Mouse (Mus musculus): ENCODE data around the gene Mobp. TPM values are rescaled to one million over a fixed set of nuclear protein-coding genes. Genes with fewer than 3 reads are reported as not detected.

The Mobp gene
- not detected for polyA plus RNA-seq (2017; shearing (Covaris generic))

GRCm38 (mm10) chr9:120149222-120149828 lies at the start of gene Mobp:
TSS of gene Mobp (plus strand) at chr9:120149707.

GRCm38 (mm10) chr9:120110211-120111018 lies 39.1 kb upstream of the Mobp start, which contains the start of gene Slc25a38:
TSS of gene Slc25a38 (plus strand) at chr9:120110374.

GRCm38 (mm10) chr9:120127538-120128251 lies 21.8 kb upstream of the Mobp start, which contains the start of gene Rpsa:
TSS of gene Rpsa (plus strand) at chr9:120127689.

Other genes with a start within 250 kb of the Mobp start
- 15.6 TPM for gene Gorasp1, start 212.1 kb upstream of the Mobp start, polyA plus RNA-seq (2017; shearing (Covaris generic))
- not detected for gene Ttc21a, start 212.1 kb upstream of the Mobp start, polyA plus RNA-seq (2017; shearing (Covaris generic))
- gene Csrnp1, start 165.0 kb upstream of the Mobp start, polyA plus RNA-seq (2017; shearing (Covaris generic)) = 52.1 TPM
- gene Xirp1, start 126.1 kb upstream of the Mobp start, polyA plus RNA-seq (2017; shearing (Covaris generic)) = not detected
- gene Cx3cr1, start 79.8 kb upstream of the Mobp start, polyA plus RNA-seq (2017; shearing (Covaris generic)) = 0.22 TPM
- gene Ccr8, start 57.6 kb upstream of the Mobp start, polyA plus RNA-seq (2017; shearing (Covaris generic)) = 96.2 TPM
- 51.0 TPM for gene Slc25a38, start 39.3 kb upstream of the Mobp start, polyA plus RNA-seq (2017; shearing (Covaris generic))
- 2,401 TPM for gene Rpsa, start 22.0 kb upstream of the Mobp start, polyA plus RNA-seq (2017; shearing (Covaris generic))
- gene Myrip, start 151.8 kb downstream of the Mobp start, polyA plus RNA-seq (2017; shearing (Covaris generic)) = not detected